Mouse (Mus musculus): ENCODE data around the gene Ubqln1. TPM values are rescaled to one million over a fixed set of nuclear protein-coding genes. Genes with fewer than 3 reads are reported as not detected.
"Not testable (repeated sequence)": the region's sequence is repeated elsewhere in the genome, so short reads cannot be mapped to it uniquely, and the experiment has no call there.

Gene Ubqln1
- total RNA-seq, 2 experiments from 2014 or later = 42.1 to 44.9 TPM

- peak; percentile 83 to 87 for DNase-seq
- intact Hi-C loops (cut with DNase I) = loop anchor here (2.0 to 10.0 kb wide), 3 partner anchors 74 to 386 kb away; partner anchors contain the start of gene 2210016F16Rik
Measured at GRCm38 (mm10) chr13:58158099-58158912, 57.1 kb downstream of the Ubqln1 start.

- intact Hi-C loops (cut with DNase I) = loop anchor here (2.0 to 10.0 kb wide), 4 partner anchors 27 to 387 kb away; partner anchors contain the start of gene 2210016F16Rik
- peak; percentile 81 to 90 for DNase-seq
Measured at GRCm38 (mm10) chr13:58157447-58158098, 57.9 kb downstream of the Ubqln1 start, which contains the start of gene Idnk. TSS of gene Idnk (plus strand) at chr13:58157649.

GRCm38 (mm10) chr13:58157036-58157435 lies 58.4 kb downstream of the Ubqln1 start:
- no peak for DNase-seq
- intact Hi-C loops (cut with DNase I) = loop anchor here (2.0 to 10.0 kb wide), 3 partner anchors 26 to 388 kb away; partner anchors contain the start of gene 2210016F16Rik

GRCm38 (mm10) chr13:58156031-58156430 lies 59.4 kb downstream of the Ubqln1 start:
- intact Hi-C loops (cut with DNase I) = loop anchor here (2.0 to 10.0 kb wide), 3 partner anchors 25 to 389 kb away; partner anchors contain the start of gene 2210016F16Rik
- DNase-seq = no peak

GRCm38 (mm10) chr13:58150442-58150841 lies 65.0 kb downstream of the Ubqln1 start:
- intact Hi-C loops (cut with DNase I) = loop anchor here (10.0 kb wide), 2 partner anchors 234 to 394 kb away; partner anchors contain the start of gene 2210016F16Rik
- no peak for DNase-seq

- intact Hi-C loops (cut with DNase I) = loop anchor here (10.0 kb wide), 2 partner anchors 235 to 395 kb away; partner anchors contain the start of gene 2210016F16Rik
- DNase-seq = no peak
Measured at GRCm38 (mm10) chr13:58149629-58150028, 65.8 kb downstream of the Ubqln1 start.

GRCm38 (mm10) chr13:58149033-58149558 lies 66.4 kb downstream of the Ubqln1 start:
- intact Hi-C loops (cut with DNase I) = no loop called here

GRCm38 (mm10) chr13:58148256-58148831 lies 67.1 kb downstream of the Ubqln1 start:
- intact Hi-C loops (cut with DNase I) = no loop called here
- DNase-seq = peak in 1 of 2 experiments; percentile 19

More at GRCm38 (mm10) chr13:58149033-58149558, 66.4 kb downstream of the Ubqln1 start:
- DNase-seq = no peak

- intact Hi-C loops (cut with DNase I) = no loop called here
Measured at GRCm38 (mm10) chr13:58147760-58148159, 67.7 kb downstream of the Ubqln1 start.

GRCm38 (mm10) chr13:58146603-58147002 lies 68.8 kb downstream of the Ubqln1 start:
- intact Hi-C loops (cut with DNase I); DNase-seq: not testable (repeated sequence)

More at GRCm38 (mm10) chr13:58147760-58148159, 67.7 kb downstream of the Ubqln1 start:
- no peak for DNase-seq

- no peak for DNase-seq
- intact Hi-C loops (cut with DNase I) = loop anchor here (2.0 kb wide), 1 partner anchor 25 kb away; the partner anchor contains the start of gene Idnk
Measured at GRCm38 (mm10) chr13:58131692-58132091, 83.8 kb downstream of the Ubqln1 start.

GRCm38 (mm10) chr13:58129687-58130246 lies 85.7 kb downstream of the Ubqln1 start:
- no peak for DNase-seq
- intact Hi-C loops (cut with DNase I) = loop anchor here (2.0 kb wide), 1 partner anchor 27 kb away; the partner anchor contains the start of gene Idnk

- DNase-seq = peak; percentile 93 to 96
- intact Hi-C loops (cut with DNase I) = no loop called here
Measured at GRCm38 (mm10) chr13:58128768-58129671, 86.4 kb downstream of the Ubqln1 start.

GRCm38 (mm10) chr13:58128396-58128767 lies 87.1 kb downstream of the Ubqln1 start, which contains the start of gene Hnrnpa0:
TSS of gene Hnrnpa0 (minus strand) at chr13:58128556.
- DNase-seq = peak; percentile 93 to 94
- intact Hi-C loops (cut with DNase I) = no loop called here

- intact Hi-C loops (cut with DNase I) = no loop called here
- peak; percentile 29 to 80 for DNase-seq
Measured at GRCm38 (mm10) chr13:58127766-58128361, 87.6 kb downstream of the Ubqln1 start.

- intact Hi-C loops (cut with DNase I) = no loop called here
- no peak for DNase-seq
Measured at GRCm38 (mm10) chr13:58126862-58127765, 88.3 kb downstream of the Ubqln1 start.

Data from gastrocnemius, postnatal 36 days (tissue).